Mouse (Mus musculus): ENCODE measurements around the gene Rtbdn. TPM values are rescaled to one million over a fixed set of nuclear protein-coding genes. Genes with fewer than 3 reads are reported as not detected.

The Rtbdn gene
- polyA plus RNA-seq, 1 experiment, result not detected

DNA sequence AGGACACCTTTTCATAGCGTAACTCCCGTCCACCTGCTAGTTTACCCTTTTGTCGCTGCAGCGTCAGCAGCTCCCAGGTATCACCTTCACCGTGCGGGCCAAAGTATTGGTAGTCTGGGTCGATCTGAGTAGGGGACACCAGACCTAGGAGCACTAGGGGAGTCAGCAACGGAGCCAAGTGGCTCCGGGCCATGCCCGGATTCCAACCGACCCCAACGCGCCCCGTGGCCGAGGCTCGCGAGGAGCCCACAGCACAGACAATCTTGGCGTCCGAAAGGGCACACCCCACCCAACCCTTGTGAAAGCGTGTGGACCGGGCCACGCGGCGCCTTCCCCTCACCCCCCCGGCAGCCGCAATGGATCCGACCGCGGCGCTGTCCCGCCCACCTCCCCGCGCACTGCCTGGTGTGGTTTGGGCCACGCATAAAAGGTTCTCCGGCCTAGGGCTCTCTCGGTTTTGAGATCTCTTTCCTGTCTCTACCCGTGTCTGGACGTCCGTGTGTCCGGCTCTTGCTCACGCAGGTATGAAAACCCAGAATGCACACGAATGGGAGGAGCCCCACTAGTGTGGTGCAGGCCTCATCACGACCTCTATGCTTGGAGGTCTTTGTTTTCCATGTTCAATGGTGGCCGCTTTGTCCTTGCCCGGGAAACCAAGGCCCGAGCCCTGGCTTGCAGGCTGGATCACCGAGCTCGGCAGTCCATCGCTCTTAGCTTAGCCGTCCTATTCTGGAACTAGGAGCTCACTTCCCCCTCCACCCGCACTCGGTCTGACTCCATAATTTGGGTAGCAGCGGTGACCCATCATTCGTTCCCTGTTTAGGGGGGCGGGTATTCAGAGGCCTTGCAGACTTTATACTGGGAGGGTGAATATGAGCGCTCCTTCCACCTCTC lies 22.7 kb downstream of the Rtbdn start, which contains the start of the genes Gm49661, Prdx2 and Rnaseh2a:
Gene Gm49661, minus strand, starts transcription at position 193 of the 894 bp plus-strand sequence.
Gene Prdx2, plus strand, starts transcription at position 347 of the 894 bp plus-strand sequence.
Gene Rnaseh2a, minus strand, starts transcription at position 527 of the 894 bp plus-strand sequence.
- TF ChIP-seq CTCF (IDR thresholded peaks at IDR 0.05; ENCODE audit: low read depth, low read length), result no peak
- peak; percentile 85; the same call in 1 of the 2 replicates for TF ChIP-seq POLR2A (IDR thresholded peaks at IDR 0.05; ENCODE audit: borderline replicate concordance, low read depth, low read length)
- Histone ChIP-seq H3K4me3 (ENCODE audit: insufficient read depth, low read length) (peak within 1 kb of the TSS; percentile 80), H3K27ac (ENCODE audit: insufficient read depth, low read depth, low read length) (peak within 1 kb of the TSS; percentile 87), H3K4me1 (ENCODE audit: control insufficient read depth, insufficient read depth, low read length) (peaks cover 22% of the 10 kb centered on the region)

DNA sequence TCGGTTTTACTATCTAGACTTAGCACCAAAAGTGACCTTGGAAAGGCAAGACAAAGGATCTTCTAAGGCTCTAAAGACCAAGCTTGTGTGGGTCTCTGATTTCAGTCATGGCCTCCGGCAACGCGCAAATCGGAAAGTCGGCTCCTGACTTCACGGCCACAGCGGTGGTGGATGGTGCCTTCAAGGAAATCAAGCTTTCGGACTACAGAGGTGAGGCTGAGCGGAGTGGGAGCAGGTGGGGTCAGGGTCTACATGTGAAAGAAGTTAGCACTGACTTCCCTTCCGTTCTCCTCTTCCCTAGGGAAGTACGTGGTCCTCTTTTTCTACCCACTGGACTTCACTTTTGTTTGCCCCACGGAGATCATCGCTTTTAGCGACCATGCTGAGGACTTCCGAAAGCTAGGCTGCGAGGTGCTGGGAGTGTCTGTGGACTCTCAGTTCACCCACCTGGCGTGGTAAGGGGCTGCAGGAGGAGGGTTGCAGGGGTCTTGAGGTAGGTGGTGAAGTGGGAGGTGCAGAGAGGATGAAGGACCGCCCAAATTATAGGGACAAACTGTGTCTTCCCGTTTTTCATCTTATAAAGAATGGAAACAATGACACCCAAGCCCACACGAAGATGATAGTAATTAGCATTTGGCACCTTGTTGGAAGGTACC lies 23.5 kb downstream of the Rtbdn start:
- H3K4me1 ChIP-seq (ENCODE audit: control insufficient read depth, insufficient read depth, low read length), result peaks cover 26% of the 10 kb centered on the region
- H3K4me3 ChIP-seq (ENCODE audit: insufficient read depth, low read length), result peak overlapping the region; percentile 80
- peak overlapping the region; percentile 73 for H3K27ac ChIP-seq (ENCODE audit: insufficient read depth, low read depth, low read length)
- no peak for TF ChIP-seq POLR2A (IDR thresholded peaks at IDR 0.05; ENCODE audit: borderline replicate concordance, low read depth, low read length)
- TF ChIP-seq CTCF (IDR thresholded peaks at IDR 0.05; ENCODE audit: low read depth, low read length), result no peak

GRCm38 (mm10) chr8:84970913-84971312 lies 24.1 kb downstream of the Rtbdn start:
- no peak overlapping the region for H3K27ac ChIP-seq (ENCODE audit: insufficient read depth, low read depth, low read length)
- TF ChIP-seq POLR2A (IDR thresholded peaks at IDR 0.05; ENCODE audit: borderline replicate concordance, low read depth, low read length) (no peak), CTCF (IDR thresholded peaks at IDR 0.05; ENCODE audit: low read depth, low read length) (no peak)
- H3K4me3 ChIP-seq (ENCODE audit: insufficient read depth, low read length), result peak overlapping the region; percentile 80
- H3K4me1 ChIP-seq (ENCODE audit: control insufficient read depth, insufficient read depth, low read length), result peaks cover 26% of the 10 kb centered on the region

GRCm38 (mm10) chr8:84973079-84973478 lies 26.3 kb downstream of the Rtbdn start:
- Histone ChIP-seq H3K4me1 (ENCODE audit: control insufficient read depth, insufficient read depth, low read length) (peaks cover 8% of the 10 kb centered on the region), H3K4me3 (ENCODE audit: insufficient read depth, low read length) (no peak overlapping the region), H3K27ac (ENCODE audit: insufficient read depth, low read depth, low read length) (no peak overlapping the region)
- TF ChIP-seq POLR2A (IDR thresholded peaks at IDR 0.05; ENCODE audit: borderline replicate concordance, low read depth, low read length), result no peak
- no peak for TF ChIP-seq CTCF (IDR thresholded peaks at IDR 0.05; ENCODE audit: low read depth, low read length)

- Histone ChIP-seq H3K27ac (ENCODE audit: insufficient read depth, low read depth, low read length) (no peak overlapping the region), H3K4me3 (ENCODE audit: insufficient read depth, low read length) (no peak overlapping the region), H3K4me1 (ENCODE audit: control insufficient read depth, insufficient read depth, low read length) (peaks cover 10% of the 10 kb centered on the region)
- TF ChIP-seq CTCF (IDR thresholded peaks at IDR 0.05; ENCODE audit: low read depth, low read length), result no peak
- no peak for TF ChIP-seq POLR2A (IDR thresholded peaks at IDR 0.05; ENCODE audit: borderline replicate concordance, low read depth, low read length)
Measured at GRCm38 (mm10) chr8:84973803-84974542, 27.2 kb downstream of the Rtbdn start.

DNA sequence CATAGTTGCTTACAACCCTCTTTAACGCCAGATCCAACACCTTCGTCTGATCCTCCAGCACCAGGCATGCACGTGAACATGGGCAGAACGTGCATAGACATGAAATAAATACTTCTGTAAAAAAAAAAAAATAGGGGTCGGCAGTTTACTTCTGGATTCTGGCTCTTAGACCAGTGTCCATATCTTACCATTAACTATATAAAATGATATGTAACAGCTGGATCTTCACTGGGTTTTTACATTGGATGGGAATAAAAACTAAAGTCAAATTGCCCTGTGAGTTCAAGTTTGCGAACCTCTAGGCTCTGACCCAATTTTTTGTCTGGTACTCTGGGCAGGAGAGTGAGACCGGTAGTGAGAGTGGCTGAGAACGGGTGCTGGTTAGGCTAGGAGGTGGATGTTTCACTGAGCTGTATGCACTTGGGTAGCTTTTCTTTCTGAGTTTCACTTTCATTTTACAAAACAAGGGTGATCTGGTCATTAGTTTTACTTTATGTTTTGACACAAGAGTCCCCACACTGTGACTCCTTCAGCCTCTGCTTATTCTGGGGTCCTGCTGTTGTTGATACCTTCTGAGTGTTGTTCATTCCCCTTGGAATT lies 27.9 kb downstream of the Rtbdn start:
- peak overlapping the region; percentile 14; the same call in 1 of the 2 replicates for H3K27ac ChIP-seq (ENCODE audit: insufficient read depth, low read depth, low read length)

DNA sequence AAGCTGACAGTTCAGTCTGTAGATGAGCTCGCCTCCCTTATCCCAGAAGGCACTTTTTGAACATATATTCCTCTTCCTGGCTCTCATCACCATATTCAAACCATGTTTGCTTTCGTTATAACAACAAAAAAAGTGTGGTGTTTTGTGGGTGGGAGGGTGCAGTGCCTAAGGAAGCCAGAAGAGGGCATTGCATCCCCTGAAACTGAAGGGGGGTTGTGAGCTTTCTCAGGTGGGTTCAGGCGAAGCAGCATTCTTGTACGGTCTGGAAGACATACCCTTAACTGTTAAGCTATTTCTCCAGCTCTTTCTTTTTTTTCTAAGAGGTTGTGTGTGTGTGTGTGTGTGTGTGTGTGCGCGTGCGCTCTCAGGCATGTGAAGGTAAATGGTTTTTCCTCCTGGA lies 28.6 kb downstream of the Rtbdn start:
- TF ChIP-seq POLR2A (IDR thresholded peaks at IDR 0.05; ENCODE audit: borderline replicate concordance, low read depth, low read length), result no peak
- TF ChIP-seq CTCF (IDR thresholded peaks at IDR 0.05; ENCODE audit: low read depth, low read length), result peak; percentile 78
- peak overlapping the region; percentile 56; the same call in 1 of the 2 replicates for H3K27ac ChIP-seq (ENCODE audit: insufficient read depth, low read depth, low read length)
- H3K4me1 ChIP-seq (ENCODE audit: control insufficient read depth, insufficient read depth, low read length), result peaks cover 12% of the 10 kb centered on the region
- H3K4me3 ChIP-seq (ENCODE audit: insufficient read depth, low read length), result peak overlapping the region; percentile 89

More for the DNA sequence above, 27.9 kb downstream of the Rtbdn start:
- Histone ChIP-seq H3K4me3 (ENCODE audit: insufficient read depth, low read length) (0 out of 2 replicates have a peak overlapping the region, but pooled peaks have one; percentile 5), H3K4me1 (ENCODE audit: control insufficient read depth, insufficient read depth, low read length) (peaks cover 12% of the 10 kb centered on the region)
- TF ChIP-seq CTCF (IDR thresholded peaks at IDR 0.05; ENCODE audit: low read depth, low read length) (no peak), POLR2A (IDR thresholded peaks at IDR 0.05; ENCODE audit: borderline replicate concordance, low read depth, low read length) (no peak)

GRCm38 (mm10) chr8:84976031-84976762 lies 29.4 kb downstream of the Rtbdn start:
- TF ChIP-seq CTCF (IDR thresholded peaks at IDR 0.05; ENCODE audit: low read depth, low read length), result no peak
- TF ChIP-seq POLR2A (IDR thresholded peaks at IDR 0.05; ENCODE audit: borderline replicate concordance, low read depth, low read length), result no peak
- peak overlapping the region; percentile 88 for H3K27ac ChIP-seq (ENCODE audit: insufficient read depth, low read depth, low read length)
- H3K4me1 ChIP-seq (ENCODE audit: control insufficient read depth, insufficient read depth, low read length), result peaks cover 17% of the 10 kb centered on the region
- peak overlapping the region; percentile 89 for H3K4me3 ChIP-seq (ENCODE audit: insufficient read depth, low read length)
